Mouse (Mus musculus): ENCODE measurements at regions not wholly inside any gene's neighbourhood (a gene's known extent, or its start where the extent isn't known, plus 50 kb on each side); places are given as distances from the start of the nearest gene placed in this dataset.

- Histone ChIP-seq H3K9me3 (ENCODE audit: control insufficient read depth, low read depth, low read length) (no peaks in the 10 kb centered on the region), H3K27me3 (ENCODE audit: control insufficient read depth, insufficient read depth, low read length) (no peaks in the 10 kb centered on the region), H3K9ac (replicated peaks; ENCODE audit: low read depth, low read length) (no peak overlapping the region), H3K36me3 (ENCODE audit: control insufficient read depth, insufficient read depth, low read length) (no peaks in the 10 kb centered on the region), H3K4me2 (replicated peaks; ENCODE audit: low read depth, low read length) (no peak overlapping the region), H3K4me1 (ENCODE audit: control insufficient read depth, insufficient read depth, low read length) (no peaks in the 10 kb centered on the region), H3K27ac (ENCODE audit: low read length) (no peak overlapping the region), H3K4me3 (ENCODE audit: low read depth, low read length) (no peak overlapping the region)
- no peak for ATAC-seq (ENCODE audit: insufficient number of reproducible peaks, insufficient read depth, low FRiP score, low read depth)
These were observed 715.4 kb upstream of the Nr3c2 start for GRCm38 (mm10) chr8:76183836-76184235.

- ATAC-seq (ENCODE audit: insufficient number of reproducible peaks, insufficient read depth, low FRiP score, low read depth): no peak
- Histone ChIP-seq H3K27ac (ENCODE audit: low read length) (no peak overlapping the region), H3K9me3 (ENCODE audit: control insufficient read depth, low read depth, low read length) (no peaks in the 10 kb centered on the region), H3K36me3 (ENCODE audit: control insufficient read depth, insufficient read depth, low read length) (no peaks in the 10 kb centered on the region), H3K27me3 (ENCODE audit: control insufficient read depth, insufficient read depth, low read length) (no peaks in the 10 kb centered on the region), H3K4me2 (replicated peaks; ENCODE audit: low read depth, low read length) (no peak overlapping the region), H3K4me3 (ENCODE audit: low read depth, low read length) (no peak overlapping the region), H3K9ac (replicated peaks; ENCODE audit: low read depth, low read length) (no peak overlapping the region), H3K4me1 (ENCODE audit: control insufficient read depth, insufficient read depth, low read length) (no peaks in the 10 kb centered on the region)
- WGBS: 79% methylated on average over 5 of the region's 5 CpGs
These were observed 711.9 kb upstream of the Nr3c2 start for GRCm38 (mm10) chr8:76187293-76187692.

- 79% methylated on average over 4 of the region's 4 CpGs for WGBS
These were observed 687.4 kb upstream of the Nr3c2 start for GRCm38 (mm10) chr8:76211891-76212290.

GRCm38 (mm10) chr8:76217819-76218580 lies 681.2 kb upstream of the Nr3c2 start:
- H3K27ac ChIP-seq (ENCODE audit: low read length): no peak overlapping the region
- H3K4me2 ChIP-seq (replicated peaks; ENCODE audit: low read depth, low read length): no peak overlapping the region
- no peak overlapping the region for H3K9ac ChIP-seq (replicated peaks; ENCODE audit: low read depth, low read length)
- no peaks in the 10 kb centered on the region for H3K36me3 ChIP-seq (ENCODE audit: control insufficient read depth, insufficient read depth, low read length)
- no peak overlapping the region for H3K4me3 ChIP-seq (ENCODE audit: low read depth, low read length)
- no peak for ATAC-seq (ENCODE audit: insufficient number of reproducible peaks, insufficient read depth, low FRiP score, low read depth)
- H3K27me3 ChIP-seq (ENCODE audit: control insufficient read depth, insufficient read depth, low read length): no peaks in the 10 kb centered on the region
- WGBS: 55% methylated on average over 4 of the region's 4 CpGs
- no peaks in the 10 kb centered on the region for H3K4me1 ChIP-seq (ENCODE audit: control insufficient read depth, insufficient read depth, low read length)
- no peaks in the 10 kb centered on the region for H3K9me3 ChIP-seq (ENCODE audit: control insufficient read depth, low read depth, low read length)

More at GRCm38 (mm10) chr8:76211891-76212290, 687.4 kb upstream of the Nr3c2 start:
- H3K4me3 ChIP-seq (ENCODE audit: low read depth, low read length): no peak overlapping the region
- no peaks in the 10 kb centered on the region for H3K4me1 ChIP-seq (ENCODE audit: control insufficient read depth, insufficient read depth, low read length)
- H3K4me2 ChIP-seq (replicated peaks; ENCODE audit: low read depth, low read length): no peak overlapping the region
- no peak overlapping the region for H3K9ac ChIP-seq (replicated peaks; ENCODE audit: low read depth, low read length)
- no peaks in the 10 kb centered on the region for H3K9me3 ChIP-seq (ENCODE audit: control insufficient read depth, low read depth, low read length)
- no peaks in the 10 kb centered on the region for H3K27me3 ChIP-seq (ENCODE audit: control insufficient read depth, insufficient read depth, low read length)
- H3K36me3 ChIP-seq (ENCODE audit: control insufficient read depth, insufficient read depth, low read length): no peaks in the 10 kb centered on the region
- ATAC-seq (ENCODE audit: insufficient number of reproducible peaks, insufficient read depth, low FRiP score, low read depth): no peak
- no peak overlapping the region for H3K27ac ChIP-seq (ENCODE audit: low read length)

GRCm38 (mm10) chr8:76230847-76231246 lies 668.4 kb upstream of the Nr3c2 start:
- no peak for ATAC-seq (ENCODE audit: insufficient number of reproducible peaks, insufficient read depth, low FRiP score, low read depth)
- Histone ChIP-seq H3K27ac (ENCODE audit: low read length) (no peak overlapping the region), H3K4me3 (ENCODE audit: low read depth, low read length) (no peak overlapping the region), H3K36me3 (ENCODE audit: control insufficient read depth, insufficient read depth, low read length) (no peaks in the 10 kb centered on the region), H3K9ac (replicated peaks; ENCODE audit: low read depth, low read length) (no peak overlapping the region), H3K4me2 (replicated peaks; ENCODE audit: low read depth, low read length) (no peak overlapping the region), H3K27me3 (ENCODE audit: control insufficient read depth, insufficient read depth, low read length) (no peaks in the 10 kb centered on the region), H3K4me1 (ENCODE audit: control insufficient read depth, insufficient read depth, low read length) (no peaks in the 10 kb centered on the region), H3K9me3 (ENCODE audit: control insufficient read depth, low read depth, low read length) (no peaks in the 10 kb centered on the region)
- 29% methylated on average over 1 of the region's 1 CpGs for WGBS

GRCm38 (mm10) chr8:76249194-76249593 lies 650.0 kb upstream of the Nr3c2 start:
- Histone ChIP-seq H3K9me3 (ENCODE audit: control insufficient read depth, low read depth, low read length) (no peaks in the 10 kb centered on the region), H3K4me3 (ENCODE audit: low read depth, low read length) (no peak overlapping the region), H3K4me2 (replicated peaks; ENCODE audit: low read depth, low read length) (no peak overlapping the region), H3K9ac (replicated peaks; ENCODE audit: low read depth, low read length) (no peak overlapping the region), H3K27ac (ENCODE audit: low read length) (no peak overlapping the region; the same call in 1 of the 2 replicates), H3K4me1 (ENCODE audit: control insufficient read depth, insufficient read depth, low read length) (no peaks in the 10 kb centered on the region), H3K27me3 (ENCODE audit: control insufficient read depth, insufficient read depth, low read length) (no peaks in the 10 kb centered on the region), H3K36me3 (ENCODE audit: control insufficient read depth, insufficient read depth, low read length) (no peaks in the 10 kb centered on the region)
- 37% methylated on average over 3 of the region's 3 CpGs for WGBS
- 0 out of 2 replicates have a peak, but pooled peaks have one; percentile 49 for ATAC-seq (ENCODE audit: insufficient number of reproducible peaks, insufficient read depth, low FRiP score, low read depth)

- Histone ChIP-seq H3K9ac (replicated peaks; ENCODE audit: low read depth, low read length) (no peak overlapping the region), H3K36me3 (ENCODE audit: control insufficient read depth, insufficient read depth, low read length) (no peaks in the 10 kb centered on the region), H3K4me1 (ENCODE audit: control insufficient read depth, insufficient read depth, low read length) (no peaks in the 10 kb centered on the region), H3K27me3 (ENCODE audit: control insufficient read depth, insufficient read depth, low read length) (no peaks in the 10 kb centered on the region), H3K9me3 (ENCODE audit: control insufficient read depth, low read depth, low read length) (no peaks in the 10 kb centered on the region), H3K27ac (ENCODE audit: low read length) (no peak overlapping the region), H3K4me2 (replicated peaks; ENCODE audit: low read depth, low read length) (no peak overlapping the region), H3K4me3 (ENCODE audit: low read depth, low read length) (no peak overlapping the region)
- WGBS: 71% methylated on average over 9 of the region's 9 CpGs
- no peak for ATAC-seq (ENCODE audit: insufficient number of reproducible peaks, insufficient read depth, low FRiP score, low read depth)
These were observed 646.9 kb upstream of the Nr3c2 start for GRCm38 (mm10) chr8:76252161-76253010.
